Mouse (Mus musculus) heart, postnatal 10 days (tissue): ENCODE data around the gene Fam213a. TPM values are rescaled to one million over a fixed set of nuclear protein-coding genes. Genes with fewer than 3 reads are reported as not detected.

Source experiments
- DNase-seq, 2 experiments: peaks; one replicate each; pipeline ENCODE4 v3.0.0; 2021
- intact Hi-C: fragments of 180-260 bp; cut with DNase I; formaldehyde crosslinking; loops from one replicate; pipeline ENCODE4 v1.15.1; 2025
- total RNA-seq, 2 experiments: library from RNA; stranded (reverse); gene quantifications; 2 replicates each; pipeline ENCODE4 v1.2.3; 2021

Fam213a gene
- total RNA-seq, 2 experiments from 2014 or later: 16.1 to 32.2 TPM

GRCm38 (mm10) chr14:40964881-40965280 is 48.7 kb downstream of the Fam213a start:
- DNase-seq: no peak
- intact Hi-C loops: no loop called here

- intact Hi-C loops: no loop called here
- DNase-seq: no peak
These were observed 49.4 kb downstream of the Fam213a start for GRCm38 (mm10) chr14:40964214-40964610.

GRCm38 (mm10) chr14:40963501-40964213 is 49.9 kb downstream of the Fam213a start:
- intact Hi-C loops: no loop called here

GRCm38 (mm10) chr14:40962365-40963290 is 51.0 kb downstream of the Fam213a start:
- intact Hi-C loops: no loop called here
- DNase-seq: no peak

More at GRCm38 (mm10) chr14:40963501-40964213, 49.9 kb downstream of the Fam213a start:
- no peak for DNase-seq

- DNase-seq: no peak
- intact Hi-C loops: no loop called here
These were observed 53.4 kb downstream of the Fam213a start for GRCm38 (mm10) chr14:40960237-40960636.

GRCm38 (mm10) chr14:40959586-40959985 is 54.0 kb downstream of the Fam213a start:
- intact Hi-C loops: no loop called here
- no peak for DNase-seq

GRCm38 (mm10) chr14:40958986-40959381 is 54.6 kb downstream of the Fam213a start:
- intact Hi-C loops: no loop called here
- peak; percentile 47 to 56 for DNase-seq

- intact Hi-C loops: no loop called here
- peak; percentile 50 for DNase-seq
These were observed 55.3 kb downstream of the Fam213a start for GRCm38 (mm10) chr14:40958083-40958985.

GRCm38 (mm10) chr14:40957607-40958006 is 56.0 kb downstream of the Fam213a start:
- intact Hi-C loops: no loop called here
- DNase-seq: no peak

GRCm38 (mm10) chr14:40956252-40957146 is 57.1 kb downstream of the Fam213a start:
- peak; percentile 54 to 57 for DNase-seq
- intact Hi-C loops: no loop called here

GRCm38 (mm10) chr14:40955596-40956251 is 57.9 kb downstream of the Fam213a start:
- peak; percentile 45 to 62 for DNase-seq
- intact Hi-C loops: no loop called here

- no peak for DNase-seq
These were observed 58.4 kb downstream of the Fam213a start for GRCm38 (mm10) chr14:40955146-40955545.

GRCm38 (mm10) chr14:40953381-40953780 is 60.2 kb downstream of the Fam213a start:
- DNase-seq: no peak
- intact Hi-C loops: no loop called here

More at GRCm38 (mm10) chr14:40955146-40955545, 58.4 kb downstream of the Fam213a start:
- intact Hi-C loops: no loop called here

GRCm38 (mm10) chr14:40952715-40953114 is 60.9 kb downstream of the Fam213a start:
- DNase-seq: no peak
- intact Hi-C loops: no loop called here

GRCm38 (mm10) chr14:40952301-40952700 is 61.3 kb downstream of the Fam213a start:
- intact Hi-C loops: no loop called here

GRCm38 (mm10) chr14:40949730-40950614 is 63.6 kb downstream of the Fam213a start:
- intact Hi-C loops: loop anchor here (2.0 kb wide), 1 partner anchor 19 kb away; no protein-coding TSS in a partner anchor
- DNase-seq: no peak

More at GRCm38 (mm10) chr14:40952301-40952700, 61.3 kb downstream of the Fam213a start:
- no peak for DNase-seq

GRCm38 (mm10) chr14:40949047-40949446 is 64.5 kb downstream of the Fam213a start:
- DNase-seq: no peak
- intact Hi-C loops: loop anchor here (2.0 kb wide), 1 partner anchor 18 kb away; no protein-coding TSS in a partner anchor

GRCm38 (mm10) chr14:40948522-40948921 is 65.1 kb downstream of the Fam213a start:
- no peak for DNase-seq
- intact Hi-C loops: loop anchor here (2.0 kb wide), 1 partner anchor 18 kb away; no protein-coding TSS in a partner anchor
